Mouse (Mus musculus): ENCODE results near the gene Ubqln4. TPM values are rescaled to one million over a fixed set of nuclear protein-coding genes. Genes with fewer than 3 reads are reported as not detected.

Ubqln4 gene
- polyA plus RNA-seq, 1 experiment from 2014 or later = 143 TPM

- ATAC-seq (no peak), DNase-seq (ENCODE audit: low read depth, low spot score) (no peak)
- POLR2A ChIA-PET = interaction anchor here (0.5 to 2.1 kb wide), 2 partner anchors 12 to 135 kb away, joined by 3 to 7 read pairs; partner anchors contain the start of gene Pmf1
- H3K27me3 ChIP-seq = no peaks in the 10 kb centered on the region
- in situ Hi-C loops (cut with MboI; ENCODE audit: low pct_unique_long_range_greater_than_20kb) = loop anchor here (10.0 kb wide), 1 partner anchor 60 kb away; the partner anchor contains the start of gene Arhgef2
- no peak for TF ChIP-seq CTCF (IDR thresholded peaks at IDR 0.05)
- CTCF ChIA-PET = interaction anchor here (1.1 to 2.7 kb wide), 14 partner anchors 10 to 87 kb away, joined by 3 to 19 read pairs (median 6); partner anchors contain the start of gene Arhgef2
Observed at GRCm38 (mm10) chr3:88544955-88545591, 8.5 kb upstream of the Ubqln4 start.

GRCm38 (mm10) chr3:88546674-88547418 is 6.7 kb upstream of the Ubqln4 start:
- DNase-seq (ENCODE audit: low read depth, low spot score) (no peak), ATAC-seq (no peak)
- H3K27me3 ChIP-seq = no peaks in the 10 kb centered on the region
- POLR2A ChIA-PET = no interaction called here
- CTCF ChIA-PET = interaction anchor here (0.7 to 1.0 kb wide), 2 partner anchors 45 to 57 kb away, joined by 3 to 4 read pairs; no protein-coding TSS in a partner anchor
- in situ Hi-C loops (cut with MboI; ENCODE audit: low pct_unique_long_range_greater_than_20kb) = loop anchor here (10.0 kb wide), 1 partner anchor 58 kb away; the partner anchor contains the start of gene Arhgef2
- no peak for TF ChIP-seq CTCF (IDR thresholded peaks at IDR 0.05)

- no peak for TF ChIP-seq CTCF (IDR thresholded peaks at IDR 0.05)
- no peaks in the 10 kb centered on the region for H3K27me3 ChIP-seq
- no peak for DNase-seq (ENCODE audit: low read depth, low spot score)
- ChIA-PET CTCF (interaction anchor here (1.3 kb wide), 1 partner anchor 59 kb away, joined by 3 read pairs; no protein-coding TSS in a partner anchor), POLR2A (interaction anchor here (1.0 to 1.5 kb wide), 2 partner anchors 17 to 42 kb away, joined by 3 to 4 read pairs; no protein-coding TSS in a partner anchor)
- in situ Hi-C loops (cut with MboI; ENCODE audit: low pct_unique_long_range_greater_than_20kb) = loop anchor here (10.0 kb wide), 1 partner anchor 56 kb away; the partner anchor contains the start of gene Arhgef2
- ATAC-seq = no peak
Observed at GRCm38 (mm10) chr3:88548180-88548917, 5.2 kb upstream of the Ubqln4 start, which contains the start of gene Rab25. Rab25 (minus strand) TSS chr3:88548300.

DNA sequence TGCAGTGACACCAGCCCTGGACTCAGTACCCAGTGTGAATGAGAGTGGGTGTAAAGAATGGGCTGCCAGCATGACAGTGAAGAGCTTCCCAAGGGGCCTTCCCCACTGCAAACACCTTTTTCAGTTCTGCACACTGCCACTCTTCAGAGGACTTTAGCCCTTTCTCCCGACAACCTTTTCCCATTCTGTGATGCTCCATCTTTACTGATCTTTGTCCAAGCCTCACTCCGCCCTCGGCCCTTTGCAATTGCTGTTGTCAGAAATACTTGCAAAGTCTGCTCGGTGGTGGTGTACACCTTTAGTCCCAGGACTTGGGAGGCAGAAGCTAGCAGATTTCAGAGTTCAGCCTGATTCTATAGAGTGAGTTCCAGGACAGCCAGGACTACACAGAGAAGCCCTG is 2.0 kb upstream of the Ubqln4 start:
- ChIA-PET CTCF (interaction anchor here (1.0 to 4.5 kb wide), 3 partner anchors 11 to 56 kb away, joined by 3 to 29 read pairs (median 6); no protein-coding TSS in a partner anchor), POLR2A (interaction anchor here (0.8 to 4.9 kb wide), 2 partner anchors 12 to 25 kb away, joined by 3 to 35 read pairs; no protein-coding TSS in a partner anchor)
- in situ Hi-C loops (cut with MboI; ENCODE audit: low pct_unique_long_range_greater_than_20kb) = no loop called here
- DNase-seq (ENCODE audit: low read depth, low spot score) (no peak), ATAC-seq (no peak)
- H3K27me3 ChIP-seq = no peaks in the 10 kb centered on the region
- no peak for TF ChIP-seq CTCF (IDR thresholded peaks at IDR 0.05)

GRCm38 (mm10) chr3:88552082-88552645 is 1.4 kb upstream of the Ubqln4 start:
- ATAC-seq (no peak), DNase-seq (ENCODE audit: low read depth, low spot score) (no peak)
- CTCF ChIA-PET = interaction anchor here (1.0 to 4.5 kb wide), 4 partner anchors 11 to 68 kb away, joined by 3 to 29 read pairs (median 4); no protein-coding TSS in a partner anchor
- in situ Hi-C loops (cut with MboI; ENCODE audit: low pct_unique_long_range_greater_than_20kb) = no loop called here
- no peak for TF ChIP-seq CTCF (IDR thresholded peaks at IDR 0.05)
- H3K27me3 ChIP-seq = no peaks in the 10 kb centered on the region
- POLR2A ChIA-PET = interaction anchor here (0.6 to 4.9 kb wide), 4 partner anchors 9 to 205 kb away, joined by 3 to 35 read pairs (median 4); no protein-coding TSS in a partner anchor

DNA sequence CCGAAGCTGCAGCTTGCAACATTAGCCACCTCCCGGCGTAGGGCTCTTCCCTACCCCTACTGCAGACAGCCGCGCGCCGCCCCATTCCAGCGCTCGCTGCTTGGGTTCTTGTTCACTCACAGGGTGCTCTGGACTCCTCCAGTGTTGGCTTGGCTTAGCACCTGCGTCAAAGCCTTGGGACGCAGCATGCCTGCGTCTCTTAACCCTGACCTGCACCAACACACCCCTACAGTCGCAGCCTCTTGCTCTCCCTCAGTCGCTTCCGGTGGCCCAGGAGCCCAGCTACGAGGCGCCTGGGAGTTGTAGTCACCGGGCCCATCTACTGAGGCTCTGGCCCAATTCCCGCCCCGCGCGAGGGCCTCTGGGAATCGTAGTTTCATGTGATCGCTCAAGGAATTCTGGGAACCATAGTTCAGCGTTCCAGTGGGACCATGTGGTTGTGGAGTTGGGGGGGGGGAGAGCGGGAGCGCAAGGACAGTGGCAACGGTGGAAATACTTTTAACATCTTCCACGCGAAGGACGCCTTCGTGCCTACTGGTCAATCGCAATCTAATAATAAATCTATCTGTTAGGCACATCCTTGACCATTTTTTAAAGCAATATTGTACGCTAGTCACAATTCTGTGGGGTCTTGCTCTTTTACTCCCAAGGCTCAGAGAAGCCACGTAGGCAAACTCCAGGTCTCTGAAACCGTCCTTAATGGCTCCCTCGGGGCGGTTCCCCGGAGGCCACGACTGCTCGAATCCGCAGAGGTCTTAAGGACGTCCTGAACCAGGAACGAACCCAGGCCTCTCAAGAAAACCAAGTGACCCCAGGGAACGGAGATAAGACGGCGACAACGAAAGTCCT is 658 bp upstream of the Ubqln4 start, which contains the start of gene Lamtor2:
Lamtor2 (minus strand) TSS at position 399 of the 849 bp plus-strand sequence.
- POLR2A ChIA-PET = interaction anchor here (0.6 to 4.9 kb wide), 7 partner anchors 10 to 206 kb away, joined by 3 to 35 read pairs (median 3); no protein-coding TSS in a partner anchor
- peak; percentile 86 for ATAC-seq
- DNase-seq (ENCODE audit: low read depth, low spot score) = peak; percentile 98
- H3K27me3 ChIP-seq = no peaks in the 10 kb centered on the region
- TF ChIP-seq CTCF (IDR thresholded peaks at IDR 0.05) = no peak
- in situ Hi-C loops (cut with MboI; ENCODE audit: low pct_unique_long_range_greater_than_20kb) = no loop called here
- CTCF ChIA-PET = interaction anchor here (1.1 to 4.5 kb wide), 4 partner anchors 10 to 69 kb away, joined by 3 to 29 read pairs (median 5); no protein-coding TSS in a partner anchor

DNA sequence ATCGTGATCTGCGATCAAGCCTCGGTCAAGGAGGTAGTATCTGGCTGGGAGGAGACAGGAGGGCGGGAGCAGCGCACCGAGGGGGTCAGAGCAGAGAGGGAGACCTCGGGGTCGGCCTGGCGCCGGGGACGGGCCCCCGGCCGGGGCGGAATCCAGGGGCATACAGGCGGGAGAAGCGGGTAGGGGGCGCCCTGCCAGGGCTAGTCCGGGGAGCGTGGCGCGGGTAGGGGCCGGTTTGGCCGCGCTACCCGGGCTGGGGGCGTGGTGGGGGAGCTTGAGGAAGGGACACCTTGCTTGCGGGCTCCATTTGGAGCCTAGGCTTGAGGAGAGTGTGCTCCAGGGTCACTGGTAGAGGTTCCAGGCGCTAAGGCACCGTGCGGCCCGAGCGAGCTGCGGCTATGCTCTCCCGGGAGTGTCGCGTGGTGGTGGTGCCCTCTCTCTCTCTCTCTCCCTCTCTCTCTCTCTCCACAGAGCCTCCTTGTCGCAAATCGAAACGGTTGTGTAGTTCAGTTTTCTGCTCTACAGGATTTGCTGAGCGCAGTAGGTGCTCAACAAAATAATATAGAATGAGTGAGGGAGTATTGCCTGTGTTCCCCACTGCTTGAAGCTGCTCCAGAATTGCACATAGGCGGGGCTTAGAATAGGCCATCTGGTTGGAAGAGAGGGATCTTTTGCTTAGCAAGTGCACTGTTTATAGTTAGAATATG is 475 bp downstream of the Ubqln4 start:
- ATAC-seq (no peak), DNase-seq (ENCODE audit: low read depth, low spot score) (no peak)
- in situ Hi-C loops (cut with MboI; ENCODE audit: low pct_unique_long_range_greater_than_20kb) = no loop called here
- CTCF ChIA-PET = interaction anchor here (0.7 to 4.5 kb wide), 13 partner anchors 9 to 160 kb away, joined by 3 to 29 read pairs (median 3); no protein-coding TSS in a partner anchor
- TF ChIP-seq CTCF (IDR thresholded peaks at IDR 0.05) = no peak
- H3K27me3 ChIP-seq = no peaks in the 10 kb centered on the region
- POLR2A ChIA-PET = interaction anchor here (0.6 to 4.9 kb wide), 11 partner anchors 9 to 86 kb away, joined by 3 to 35 read pairs (median 4); partner anchors contain the start of gene Mex3a

DNA sequence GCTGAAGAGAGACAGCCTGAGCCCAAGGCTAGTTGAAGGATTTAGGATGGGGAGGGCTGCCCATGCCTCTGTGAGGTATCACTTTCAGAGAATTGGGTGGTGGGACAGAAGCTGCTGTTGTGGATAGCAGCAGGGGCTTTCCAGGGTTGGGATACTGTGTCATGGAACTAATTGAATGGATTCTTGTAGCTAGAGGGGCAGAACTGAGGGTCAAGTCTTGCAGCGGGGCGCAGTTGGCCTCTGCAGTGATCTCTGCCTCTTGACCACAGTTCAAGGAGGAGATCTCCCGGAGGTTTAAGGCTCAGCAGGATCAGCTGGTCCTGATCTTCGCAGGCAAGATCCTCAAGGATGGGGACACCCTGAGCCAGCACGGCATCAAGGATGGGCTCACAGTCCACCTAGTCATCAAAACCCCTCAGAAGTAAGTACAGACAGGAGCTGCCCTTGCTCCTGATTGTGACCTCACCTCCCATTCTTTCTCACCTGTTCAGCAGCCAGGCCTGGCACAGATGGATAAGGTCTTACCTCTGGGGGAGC is 1.6 kb downstream of the Ubqln4 start:
- ATAC-seq (no peak), DNase-seq (ENCODE audit: low read depth, low spot score) (no peak)
- ChIA-PET POLR2A (interaction anchor here (0.7 to 4.9 kb wide), 7 partner anchors 8 to 78 kb away, joined by 3 to 35 read pairs (median 4); partner anchors contain the start of gene Mex3a), CTCF (interaction anchor here (0.7 to 4.5 kb wide), 9 partner anchors 8 to 159 kb away, joined by 3 to 29 read pairs (median 6); no protein-coding TSS in a partner anchor)
- no peaks in the 10 kb centered on the region for H3K27me3 ChIP-seq
- in situ Hi-C loops (cut with MboI; ENCODE audit: low pct_unique_long_range_greater_than_20kb) = no loop called here
- no peak for TF ChIP-seq CTCF (IDR thresholded peaks at IDR 0.05)
